Mouse (Mus musculus) intestine, embryonic 14.5 days (tissue): ENCODE measurements around the gene Supt3. TPM values are rescaled to one million over a fixed set of nuclear protein-coding genes. Genes with fewer than 3 reads are reported as not detected.
A peak's percentile ranks its signal among the peaks of the same experiment; 100 is the strongest.

ENCODE experiments used
- ATAC-seq: fragments of 200-750 bp; cut with Nextera tagmentation; replicated peaks from 2 replicates; pipeline ENCODE4 v1.8.0; 2017; ENCODE audit warnings: low read depth, moderate number of reproducible peaks, moderate TSS enrichment, moderate library complexity; ENCODE audit not compliant: low FRiP score, low TSS enrichment
- DNase-seq: peaks from one replicate; pipeline ENCODE4 v3.0.0-alpha.2; 2018; ENCODE audit warnings: low spot score
- H3K27ac ChIP-seq: fragments of 300-500 bp; sonication (generic); 2 replicates; pipeline ENCODE4 v1.5.1; 2014; ENCODE audit warnings: low read depth, mild to moderate bottlenecking, control low read depth
- H3K27me3 ChIP-seq: fragments of 300-500 bp; sonication (generic); replicated peaks from 2 replicates; pipeline ENCODE4 v1.6.1; 2014; ENCODE audit warnings: low read length, control low read depth; ENCODE audit not compliant: control insufficient read depth, insufficient read depth
- H3K36me3 ChIP-seq: fragments of 300-500 bp; sonication (generic); 2 replicates; pipeline ENCODE4 v1.6.1; 2014; ENCODE audit warnings: low read length, control low read depth; ENCODE audit not compliant: control insufficient read depth, insufficient read depth
- H3K4me1 ChIP-seq: fragments of 300-500 bp; sonication (generic); replicated peaks from 2 replicates; pipeline ENCODE4 v1.6.1; 2014; ENCODE audit warnings: low read length, control low read depth, mixed read lengths; ENCODE audit not compliant: control insufficient read depth, insufficient read depth
- H3K4me2 ChIP-seq: fragments of 300-500 bp; sonication (generic); 2 replicates; pipeline ENCODE4 v1.6.1; 2014; ENCODE audit warnings: low read length
- H3K4me3 ChIP-seq: fragments of 300-500 bp; sonication (generic); 2 replicates; pipeline ENCODE4 v1.5.1; 2014; ENCODE audit warnings: low read depth, low read length, control low read depth, mixed read lengths
- H3K9ac ChIP-seq: fragments of 300-500 bp; sonication (generic); 2 replicates; pipeline ENCODE4 v1.6.1; 2014; ENCODE audit warnings: mild to moderate bottlenecking, low read length
- H3K9me3 ChIP-seq: fragments of 300-500 bp; sonication (generic); 2 replicates; pipeline ENCODE4 v1.6.1; 2016; ENCODE audit warnings: low read length, control low read depth; ENCODE audit not compliant: control insufficient read depth
- WGBS: fragments of 180-500 bp; shearing (Covaris S2); extraction: QIAGEN DNeasy Blood & Tissue Kit; methylation state at CpG from one replicate; pipeline ENCODE4 v1.1.7; 2014; 5-methylcytosine and 5-hydroxymethylcytosine counted together
- polyA plus RNA-seq: library from polyadenylated mRNA; unstranded; fragments of >200 nt; fragmentation: Nextera tagmentation; extraction: Ambion mirVana; gene quantifications from 2 replicates; pipeline ENCODE4 v1.2.1, GENCODE M21; 2014

Supt3 gene
- polyA plus RNA-seq, 1 experiment from 2014 or later: 18.8 TPM

DNA sequence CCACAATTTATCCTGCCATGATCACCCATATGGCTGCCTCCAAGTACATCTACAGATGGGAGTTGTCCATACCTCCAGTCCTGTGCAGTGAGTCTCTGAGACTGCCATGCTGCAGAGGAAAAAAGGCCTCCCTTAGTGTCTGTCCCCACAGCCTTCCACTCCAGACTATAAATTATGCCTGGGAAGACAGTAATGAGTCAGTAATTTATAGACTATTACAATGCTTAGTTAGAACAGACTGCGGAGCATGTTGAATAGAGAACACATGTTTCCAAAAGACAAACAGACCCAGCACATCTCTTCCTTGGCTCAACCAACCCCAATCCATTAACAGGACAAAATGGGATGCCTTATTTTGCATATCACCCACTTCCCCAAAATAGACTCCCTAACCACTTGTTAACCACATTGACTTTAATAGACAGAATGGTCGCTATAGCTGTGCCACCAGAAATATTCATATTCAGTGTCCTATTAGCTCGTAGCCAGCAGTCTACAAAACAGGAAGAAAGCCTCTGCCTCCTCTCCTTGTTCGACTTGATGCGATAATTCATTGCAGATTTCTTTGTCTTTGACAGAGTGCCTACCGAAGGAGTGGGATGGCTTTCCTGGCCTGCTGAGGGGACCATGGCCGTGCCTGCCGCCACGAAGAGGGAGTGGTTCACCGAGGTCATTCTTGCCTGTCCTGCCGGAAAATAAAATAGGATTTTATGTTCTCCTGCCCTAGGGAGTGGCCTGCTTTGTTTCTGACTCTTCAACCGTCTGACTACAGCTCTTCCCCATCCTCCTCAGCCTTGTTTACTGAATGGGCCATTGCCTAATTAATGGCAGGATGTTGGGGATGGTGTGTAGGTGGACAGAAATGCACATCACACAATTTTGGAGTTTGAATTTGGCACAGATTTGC is 341.9 kb downstream of the Supt3 start:
- WGBS: 37% methylated on average over 12 of the region's 12 CpGs
- ATAC-seq: no peak
- Histone ChIP-seq H3K36me3 (no peaks in the 10 kb centered on the region), H3K9ac (no peak overlapping the region), H3K4me1 (peaks cover 11% of the 10 kb centered on the region), H3K4me3 (no peak overlapping the region), H3K27ac (peak overlapping the region; percentile 34; the same call in 1 of the 2 replicates), H3K4me2 (peak overlapping the region; percentile 2; the same call in 1 of the 2 replicates), H3K9me3 (no peaks in the 10 kb centered on the region), H3K27me3 (no peaks in the 10 kb centered on the region)
- no peak for DNase-seq

GRCm38 (mm10) chr17:45119609-45120201 is 342.8 kb downstream of the Supt3 start:
- no peak for ATAC-seq
- WGBS: 43% methylated on average over 18 of the region's 18 CpGs
- no peak for DNase-seq

DNA sequence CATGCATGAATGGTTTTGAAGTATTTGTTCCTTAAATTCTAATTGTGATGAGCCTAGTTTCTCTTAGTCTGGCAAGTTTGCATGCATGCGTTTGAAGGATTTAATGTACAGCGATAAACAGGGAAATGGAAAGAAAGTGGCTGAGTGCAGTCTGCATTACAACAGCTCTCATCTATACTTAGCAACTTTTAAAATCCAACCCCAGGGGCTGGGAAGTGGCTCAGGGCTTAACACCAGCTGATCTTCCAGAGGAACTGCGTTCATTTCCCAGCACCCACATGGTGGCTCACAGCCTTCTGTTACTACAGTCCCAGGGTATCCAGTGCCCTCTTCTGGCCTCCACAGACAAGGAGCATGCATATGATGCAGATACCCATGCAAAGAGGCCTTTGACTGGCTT is 346.9 kb downstream of the Supt3 start:
- Histone ChIP-seq H3K9me3 (0 out of 2 replicates have a peak, but pooled peaks cover 3% of the 10 kb centered on the region), H3K4me1 (peaks cover 9% of the 10 kb centered on the region), H3K27ac (no peak overlapping the region), H3K27me3 (no peaks in the 10 kb centered on the region), H3K4me2 (no peak overlapping the region), H3K36me3 (no peaks in the 10 kb centered on the region), H3K9ac (no peak overlapping the region), H3K4me3 (no peak overlapping the region)
- DNase-seq (no peak), ATAC-seq (no peak)
- 96% methylated on average over 3 of the region's 3 CpGs for WGBS

More at GRCm38 (mm10) chr17:45119609-45120201, 342.8 kb downstream of the Supt3 start:
- H3K27me3 ChIP-seq: no peaks in the 10 kb centered on the region
- no peak overlapping the region for H3K4me3 ChIP-seq
- no peak overlapping the region for H3K9ac ChIP-seq
- H3K27ac ChIP-seq: 0 out of 2 replicates have a peak overlapping the region, but pooled peaks have one; percentile 34
- H3K4me1 ChIP-seq: peaks cover 11% of the 10 kb centered on the region
- no peaks in the 10 kb centered on the region for H3K9me3 ChIP-seq
- peak overlapping the region; percentile 23 for H3K4me2 ChIP-seq
- no peaks in the 10 kb centered on the region for H3K36me3 ChIP-seq

GRCm38 (mm10) chr17:45128611-45129010 is 351.7 kb downstream of the Supt3 start:
- Histone ChIP-seq H3K27ac (no peak overlapping the region), H3K36me3 (no peaks in the 10 kb centered on the region), H3K4me1 (no peaks in the 10 kb centered on the region), H3K4me3 (no peak overlapping the region), H3K9me3 (0 out of 2 replicates have a peak, but pooled peaks cover 3% of the 10 kb centered on the region), H3K9ac (no peak overlapping the region), H3K27me3 (no peaks in the 10 kb centered on the region), H3K4me2 (no peak overlapping the region)
- 89% methylated on average over 4 of the region's 4 CpGs for WGBS
- DNase-seq (no peak), ATAC-seq (no peak)

GRCm38 (mm10) chr17:45133501-45134400 is 356.8 kb downstream of the Supt3 start:
- no peaks in the 10 kb centered on the region for H3K4me1 ChIP-seq
- H3K9me3 ChIP-seq: no peaks in the 10 kb centered on the region
- no peaks in the 10 kb centered on the region for H3K36me3 ChIP-seq
- no peak overlapping the region for H3K9ac ChIP-seq
- H3K4me3 ChIP-seq: no peak overlapping the region
- H3K27ac ChIP-seq: no peak overlapping the region
- DNase-seq: no peak
- WGBS: 86% methylated on average over 10 of the region's 10 CpGs
- H3K27me3 ChIP-seq: no peaks in the 10 kb centered on the region
- ATAC-seq: no peak
- no peak overlapping the region for H3K4me2 ChIP-seq

DNA sequence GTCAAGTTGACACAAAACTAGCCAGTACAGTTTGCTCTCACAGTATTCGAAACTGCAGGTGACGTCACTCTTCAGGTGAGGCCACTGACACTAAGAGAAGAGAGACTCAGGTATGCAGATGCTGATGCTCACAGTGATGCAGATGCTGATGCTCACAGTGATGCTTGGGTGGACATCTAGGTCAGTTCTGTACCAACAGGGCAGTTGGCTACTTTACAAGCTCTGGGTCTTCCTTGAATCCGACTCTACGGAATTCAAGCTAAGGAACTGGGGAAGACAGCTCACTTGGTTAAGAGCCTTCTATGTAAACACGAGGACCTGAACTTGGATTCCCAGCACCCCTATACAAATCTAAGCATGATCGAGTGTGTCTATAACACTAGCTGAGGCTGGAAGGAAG is 359.5 kb downstream of the Supt3 start:
- H3K4me3 ChIP-seq: no peak overlapping the region
- H3K27ac ChIP-seq: no peak overlapping the region
- H3K4me2 ChIP-seq: no peak overlapping the region
- no peaks in the 10 kb centered on the region for H3K4me1 ChIP-seq
- H3K36me3 ChIP-seq: no peaks in the 10 kb centered on the region
- H3K9ac ChIP-seq: no peak overlapping the region
- DNase-seq (no peak), ATAC-seq (no peak)
- H3K9me3 ChIP-seq: no peaks in the 10 kb centered on the region
- 83% methylated on average over 6 of the region's 6 CpGs for WGBS
- no peaks in the 10 kb centered on the region for H3K27me3 ChIP-seq

- Histone ChIP-seq H3K4me1 (no peaks in the 10 kb centered on the region), H3K4me2 (no peak overlapping the region), H3K27ac (no peak overlapping the region), H3K4me3 (no peak overlapping the region), H3K27me3 (no peaks in the 10 kb centered on the region), H3K9me3 (no peaks in the 10 kb centered on the region), H3K9ac (no peak overlapping the region), H3K36me3 (no peaks in the 10 kb centered on the region)
- ATAC-seq (no peak), DNase-seq (no peak)
- 71% methylated on average over 6 of the region's 6 CpGs for WGBS
These were observed 366.1 kb downstream of the Supt3 start for GRCm38 (mm10) chr17:45143043-45143442.

GRCm38 (mm10) chr17:45144656-45145055 is 367.7 kb downstream of the Supt3 start:
- H3K4me1 ChIP-seq: no peaks in the 10 kb centered on the region
- 83% methylated on average over 14 of the region's 14 CpGs for WGBS
- no peaks in the 10 kb centered on the region for H3K27me3 ChIP-seq
- H3K9ac ChIP-seq: no peak overlapping the region
- no peak overlapping the region for H3K4me2 ChIP-seq
- H3K9me3 ChIP-seq: no peaks in the 10 kb centered on the region
- H3K4me3 ChIP-seq: no peak overlapping the region
- H3K27ac ChIP-seq: no peak overlapping the region
- DNase-seq: no peak
- no peak for ATAC-seq
- H3K36me3 ChIP-seq: no peaks in the 10 kb centered on the region
